ENCODE assay signal across 17 mouse cellular contexts in the genomic region with DNA sequence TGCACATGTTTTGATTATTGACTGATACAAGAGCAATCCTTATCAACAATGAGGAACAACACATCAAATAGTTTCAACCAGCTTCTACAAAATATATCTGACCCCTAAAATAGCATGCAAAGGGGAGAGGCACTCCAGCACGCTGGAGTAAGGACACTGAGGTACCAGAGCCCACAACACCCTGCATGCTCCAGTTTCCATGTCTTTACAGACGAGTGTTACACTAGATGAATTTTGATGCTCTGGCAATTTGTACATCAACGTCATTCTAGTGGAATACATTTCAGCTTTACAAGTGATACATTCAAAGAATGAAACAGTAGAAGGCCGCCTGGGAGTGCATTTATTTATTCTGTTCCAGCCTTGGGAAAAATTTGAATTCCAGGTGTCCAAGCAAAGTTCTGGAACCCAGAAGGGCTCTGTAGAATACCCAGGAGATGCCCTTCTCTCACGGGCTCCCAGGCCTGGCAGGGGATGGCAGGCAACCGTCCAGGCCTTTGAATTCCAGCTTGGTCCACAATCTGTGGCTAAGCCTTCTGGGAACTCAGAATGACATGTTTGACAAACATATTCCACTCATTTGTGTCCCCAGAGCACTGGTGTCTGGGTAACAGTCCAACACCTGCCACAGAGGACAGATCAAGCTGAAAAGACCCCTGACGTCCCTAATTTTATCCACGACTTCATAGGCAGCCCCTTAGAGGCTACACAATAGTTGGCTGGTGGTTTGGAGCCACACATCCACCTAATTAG.
DNase-seq lines count a peak whose midpoint lies in the region; ATAC-seq and TF ChIP-seq lines count a peak whose summit lies in the region.
"Had no signal": no experiment of that assay in that cellular context is flagged by ENCODE, and none has a peak within 500 bp of the region (broad histone marks: within the 10 kb centered on the region; RNA-seq: fewer than 3 reads in every experiment).

No protein-coding gene starts in this region.

- H3K27ac ChIP-seq in forebrain, embryonic 12.5 days, result no peak overlapping the region
- H3K27ac ChIP-seq in forebrain, embryonic 10.5 days, result no peak overlapping the region
- no peak overlapping the region for H3K27ac ChIP-seq in forebrain, embryonic 16.5 days (ENCODE audit: low read length)
- H3K27ac ChIP-seq: embryonic facial prominence, embryonic 12.5 days; heart, embryonic 15.5 days had no signal

- H3K4me3 ChIP-seq in forebrain, embryonic 12.5 days (replicated peaks), result no peak overlapping the region
- H3K4me3 ChIP-seq in forebrain, embryonic 10.5 days, result no peak overlapping the region
- H3K4me3 ChIP-seq in forebrain, embryonic 16.5 days (replicated peaks; ENCODE audit: low read length), result no peak overlapping the region
- H3K4me3 ChIP-seq: embryonic facial prominence, embryonic 12.5 days; heart, embryonic 15.5 days had no signal

- 0 out of 2 replicates have a peak, but pooled peaks have one; percentile 20 for ATAC-seq in forebrain, embryonic 12.5 days (ENCODE audit: low FRiP score)
- ATAC-seq in forebrain, embryonic 16.5 days, result peak; percentile 97
- ATAC-seq: activated CD4-positive, CD25-positive, alpha-beta regulatory T cell, adult 4 months; Patski had no signal

- no peaks in the 10 kb centered on the region for H3K36me3 ChIP-seq in forebrain, embryonic 12.5 days (replicated peaks)
- no peaks in the 10 kb centered on the region for H3K36me3 ChIP-seq in forebrain, embryonic 10.5 days (replicated peaks)
- H3K36me3 ChIP-seq in forebrain, embryonic 16.5 days (ENCODE audit: control insufficient read depth, insufficient read depth), result no peaks in the 10 kb centered on the region
- H3K36me3 ChIP-seq: embryonic facial prominence, embryonic 12.5 days; heart, embryonic 15.5 days had no signal

- no peaks in the 10 kb centered on the region for H3K27me3 ChIP-seq in forebrain, embryonic 12.5 days
- H3K27me3 ChIP-seq in forebrain, embryonic 10.5 days (ENCODE audit: poor library complexity, severe bottlenecking), result no peaks in the 10 kb centered on the region
- H3K27me3 ChIP-seq in forebrain, embryonic 16.5 days (replicated peaks; ENCODE audit: control insufficient read depth, insufficient read depth, low read length), result no peaks in the 10 kb centered on the region
- H3K27me3 ChIP-seq: embryonic facial prominence, embryonic 12.5 days; heart, embryonic 15.5 days; Patski had no signal

- H3K9me3 ChIP-seq in forebrain, embryonic 12.5 days, result no peaks in the 10 kb centered on the region
- H3K9me3 ChIP-seq in forebrain, embryonic 10.5 days, result no peaks in the 10 kb centered on the region
- H3K9me3 ChIP-seq in forebrain, embryonic 16.5 days (ENCODE audit: control insufficient read depth, low read length), result no peaks in the 10 kb centered on the region; the same call in 1 of the 2 replicates
- H3K9me3 ChIP-seq: embryonic facial prominence, embryonic 12.5 days; heart, embryonic 15.5 days had no signal

- WGBS in forebrain, embryonic 12.5 days, result 55% methylated on average over 8 of the region's 8 CpGs
- WGBS in forebrain, embryonic 10.5 days, result 85% methylated on average over 8 of the region's 8 CpGs
- WGBS in forebrain, embryonic 16.5 days, result 14% methylated on average over 8 of the region's 8 CpGs

- H3K9ac ChIP-seq in forebrain, embryonic 12.5 days, result no peak overlapping the region
- no peak overlapping the region for H3K9ac ChIP-seq in forebrain, embryonic 16.5 days (replicated peaks; ENCODE audit: low read depth, low read length)
- H3K9ac ChIP-seq: embryonic facial prominence, embryonic 12.5 days; heart, embryonic 15.5 days had no signal

- DNase-seq in forebrain, embryonic 10.5 days (ENCODE audit: extremely low spot score, low spot score), result no peak
- DNase-seq in layer of hippocampus, postnatal 10 days (ENCODE audit: low spot score in 2 of 2), result peak; percentile 58 to 64
- no peak for DNase-seq in layer of hippocampus, adult 9-10 months (ENCODE audit: low spot score)
- peak; percentile 95 for DNase-seq in brain, embryonic 14.5 days (ENCODE audit: low read depth)
- DNase-seq in gastrocnemius, adult 18-20 months (ENCODE audit: low spot score), result no peak
- DNase-seq: cerebellum, adult 11 months; heart, adult 11 months; kidney, adult 2 months; kidney, postnatal 25 days; liver; lung, adult 18-20 months had no signal

- 0 out of 2 replicates have a peak, but pooled peaks cover 4% of the 10 kb centered on the region for H3K4me1 ChIP-seq in forebrain, embryonic 12.5 days
- no peaks in the 10 kb centered on the region for H3K4me1 ChIP-seq in forebrain, embryonic 10.5 days
- peaks cover 6% of the 10 kb centered on the region for H3K4me1 ChIP-seq in forebrain, embryonic 16.5 days (replicated peaks; ENCODE audit: control insufficient read depth, insufficient read depth, low read length)
- H3K4me1 ChIP-seq: embryonic facial prominence, embryonic 12.5 days had no signal

- TF ChIP-seq POLR2A in brain, embryonic 14.5 days (IDR thresholded peaks at IDR 0.05; ENCODE audit: borderline replicate concordance, extremely low read depth, insufficient read depth, insufficient read length, poor library complexity, severe bottlenecking), result no peak

- H3K4me2 ChIP-seq in forebrain, embryonic 12.5 days, result no peak overlapping the region
- no peak overlapping the region for H3K4me2 ChIP-seq in forebrain, embryonic 16.5 days (ENCODE audit: low read length)
- H3K4me2 ChIP-seq: embryonic facial prominence, embryonic 12.5 days; heart, embryonic 15.5 days had no signal

- TF ChIP-seq CTCF in brain, embryonic 14.5 days (IDR thresholded peaks at IDR 0.05; ENCODE audit: borderline replicate concordance, extremely low read depth, insufficient read depth, insufficient read length), result no peak

Comparison
In these comparisons a context has a peak if more than half of its experiments do, and no peak if none do; other contexts are left out.
1. DNase-seq: peak in layer of hippocampus, postnatal 10 days (2 of 2) and brain, embryonic 14.5 days (single experiment); none in forebrain, embryonic 10.5 days (single experiment), layer of hippocampus, adult 9-10 months (single experiment) and gastrocnemius, adult 18-20 months (single experiment).